Mouse (Mus musculus) mesoderm, embryonic 11.5 days (tissue): ENCODE results near the gene Ifna7.
"Not testable (repeated sequence)": the region's sequence is repeated elsewhere in the genome, so short reads cannot be mapped to it uniquely, and the experiment has no call there.

Source experiments
- DNase-seq: peaks from one replicate; pipeline ENCODE4 v3.0.0-alpha.2; 2012; ENCODE audit warnings: low read depth, low spot score

Gene Ifna7

GRCm38 (mm10) chr4:88815928-88816327, at the start of gene Ifna7:
Ifna7 (plus strand) TSS chr4:88816228.
- DNase-seq, result no peak

GRCm38 (mm10) chr4:88773534-88773933, 42.5 kb upstream of the Ifna7 start, which contains the start of gene Gm13290:
Gm13290 (plus strand) TSS chr4:88773834.
- DNase-seq, result not testable (repeated sequence)

GRCm38 (mm10) chr4:88776622-88777021, 39.4 kb upstream of the Ifna7 start, which contains the start of gene Gm13289:
Gm13289 (plus strand) TSS chr4:88776922.
- DNase-seq, result not testable (repeated sequence)

DNA sequence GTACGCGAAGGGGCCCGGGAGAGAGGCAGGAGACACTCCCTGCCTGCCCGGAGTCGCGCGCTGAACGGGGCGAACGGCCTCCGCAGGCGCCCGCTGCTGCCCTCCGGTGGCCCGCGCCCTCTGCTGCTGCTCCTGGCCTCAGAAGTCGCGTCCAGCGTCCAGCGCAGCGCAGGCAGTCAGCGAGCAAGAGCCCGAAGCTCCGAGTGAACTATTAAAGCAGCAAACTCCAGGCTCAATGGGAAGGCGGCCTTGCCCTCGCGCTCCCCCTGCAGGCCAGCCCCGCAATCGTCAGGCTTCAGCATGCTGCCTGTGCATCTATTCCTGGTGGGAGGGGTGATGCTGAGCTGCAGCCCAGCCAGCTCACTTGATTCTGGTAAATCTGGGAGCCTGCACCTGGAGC, 36.5 kb upstream of the Ifna7 start, which contains the start of gene Gm13272:
Gene Gm13272, plus strand, starts transcription at position 301 of the 400 bp plus-strand sequence.
- DNase-seq, result not testable (repeated sequence)

DNA sequence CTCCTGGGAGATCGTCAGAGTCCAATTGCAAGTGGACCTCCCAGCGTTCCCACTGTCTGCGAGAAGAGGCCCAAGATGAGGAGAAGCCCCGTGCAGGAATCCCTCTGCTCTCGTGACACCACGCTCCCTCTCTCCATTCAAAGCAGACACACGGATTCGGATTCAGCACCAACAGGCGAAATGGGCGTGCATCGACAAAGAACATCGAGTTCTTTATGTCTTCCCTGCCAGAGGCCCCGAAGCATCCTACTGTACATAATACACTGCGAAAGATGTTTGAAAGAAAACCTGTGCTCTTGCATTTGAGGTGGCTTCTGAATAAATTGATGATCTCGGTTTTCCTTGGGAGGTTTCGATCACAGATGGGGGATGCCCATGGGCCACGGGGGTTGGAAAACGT, 35.7 kb upstream of the Ifna7 start:
- DNase-seq, result not testable (repeated sequence)

GRCm38 (mm10) chr4:88781831-88782230, 34.2 kb upstream of the Ifna7 start, which contains the start of gene Ifnz:
Ifnz (plus strand) TSS chr4:88782131.
- DNase-seq, result not testable (repeated sequence)

GRCm38 (mm10) chr4:88782335-88782734, 33.7 kb upstream of the Ifna7 start:
- not testable (repeated sequence) for DNase-seq

GRCm38 (mm10) chr4:88785409-88785808, 30.6 kb upstream of the Ifna7 start, which contains the start of gene Gm13276:
Gm13276 (plus strand) TSS chr4:88785709.
- not testable (repeated sequence) for DNase-seq

GRCm38 (mm10) chr4:88788402-88788801, 27.6 kb upstream of the Ifna7 start, which contains the start of gene Gm13277:
Gm13277 (plus strand) TSS chr4:88788632.
- not testable (repeated sequence) for DNase-seq

GRCm38 (mm10) chr4:88791250-88791649, 24.8 kb upstream of the Ifna7 start, which contains the start of gene Gm13278:
Gm13278 (plus strand) TSS chr4:88791550.
- DNase-seq, result not testable (repeated sequence)

GRCm38 (mm10) chr4:88793936-88794675, 21.9 kb upstream of the Ifna7 start, which contains the start of gene Gm13275:
Gm13275 (plus strand) TSS chr4:88794487.
- DNase-seq, result not testable (repeated sequence)

- not testable (repeated sequence) for DNase-seq
Measured at GRCm38 (mm10) chr4:88797097-88797496, 18.9 kb upstream of the Ifna7 start, which contains the start of gene Gm13279. Gm13279 (plus strand) TSS chr4:88797397.

- not testable (repeated sequence) for DNase-seq
Measured at GRCm38 (mm10) chr4:88799365-88799764, 16.7 kb upstream of the Ifna7 start, which contains the start of gene Gm13285. Gm13285 (plus strand) TSS chr4:88799665.

GRCm38 (mm10) chr4:88802954-88803353, 13.1 kb upstream of the Ifna7 start, which contains the start of gene Gm13287:
Gm13287 (plus strand) TSS chr4:88803254.
- not testable (repeated sequence) for DNase-seq

DNA sequence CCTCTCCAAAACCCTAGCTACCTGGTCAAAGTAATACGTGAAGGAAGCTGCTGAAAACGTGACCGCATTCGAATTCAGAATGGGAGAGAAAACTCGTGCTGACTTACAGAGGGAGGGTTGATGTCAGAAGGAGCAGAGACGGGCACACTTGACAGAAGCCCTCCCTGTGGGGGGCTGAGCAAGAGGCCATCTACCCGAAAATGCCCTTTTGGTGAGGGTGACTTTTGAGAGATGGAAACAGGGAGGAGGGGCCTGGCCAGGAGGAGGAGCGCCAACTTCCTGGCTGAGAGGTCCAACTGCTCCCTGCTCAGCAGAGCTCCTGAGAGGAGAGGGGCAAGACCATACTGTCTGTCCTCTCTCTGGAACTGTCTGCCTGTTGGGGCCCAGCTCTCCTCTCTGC, 10.8 kb upstream of the Ifna7 start, which contains the start of gene Gm13288:
Gene Gm13288, plus strand, starts transcription at position 301 of the 400 bp plus-strand sequence.
- not testable (repeated sequence) for DNase-seq

DNA sequence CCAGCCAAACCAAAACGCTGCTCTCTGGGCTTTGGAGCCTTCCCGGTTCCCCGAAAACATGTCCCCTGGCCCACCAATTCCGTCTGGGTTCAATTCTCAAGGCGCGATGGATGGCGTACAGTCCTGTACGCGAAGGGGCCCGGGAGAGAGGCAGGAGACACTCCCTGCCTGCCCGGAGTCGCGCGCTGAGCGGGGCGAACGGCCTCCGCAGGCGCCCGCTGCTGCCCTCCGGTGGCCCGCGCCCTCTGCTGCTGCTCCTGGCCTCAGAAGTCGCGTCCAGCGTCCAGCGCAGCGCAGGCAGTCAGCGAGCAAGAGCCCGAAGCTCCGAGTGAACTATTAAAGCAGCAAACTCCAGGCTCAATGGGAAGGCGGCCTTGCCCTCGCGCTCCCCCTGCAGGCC, 10.3 kb upstream of the Ifna7 start:
- DNase-seq, result not testable (repeated sequence)

DNA sequence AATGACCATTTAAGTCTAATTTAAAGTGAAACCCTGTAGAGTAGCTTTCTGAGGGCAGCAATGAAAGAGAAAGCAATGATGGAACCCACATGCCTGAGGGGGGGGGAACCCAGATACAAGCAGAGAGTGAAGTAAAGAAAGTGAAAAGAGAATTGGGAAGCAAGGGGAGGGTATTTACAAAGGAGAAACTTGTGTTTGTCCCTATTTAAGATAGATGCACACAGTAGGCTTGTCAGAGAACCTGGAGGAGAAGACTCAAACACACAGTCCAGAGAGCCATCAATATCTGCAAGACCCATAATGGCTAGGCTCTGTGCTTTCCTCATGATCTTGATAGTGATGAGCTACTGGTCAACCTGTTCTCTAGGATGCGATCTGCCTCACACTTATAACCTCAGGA, 3.6 kb downstream of the Ifna7 start, which contains the start of gene Ifna11:
Gene Ifna11, plus strand, starts transcription at position 301 of the 400 bp plus-strand sequence.
- no peak for DNase-seq

DNA sequence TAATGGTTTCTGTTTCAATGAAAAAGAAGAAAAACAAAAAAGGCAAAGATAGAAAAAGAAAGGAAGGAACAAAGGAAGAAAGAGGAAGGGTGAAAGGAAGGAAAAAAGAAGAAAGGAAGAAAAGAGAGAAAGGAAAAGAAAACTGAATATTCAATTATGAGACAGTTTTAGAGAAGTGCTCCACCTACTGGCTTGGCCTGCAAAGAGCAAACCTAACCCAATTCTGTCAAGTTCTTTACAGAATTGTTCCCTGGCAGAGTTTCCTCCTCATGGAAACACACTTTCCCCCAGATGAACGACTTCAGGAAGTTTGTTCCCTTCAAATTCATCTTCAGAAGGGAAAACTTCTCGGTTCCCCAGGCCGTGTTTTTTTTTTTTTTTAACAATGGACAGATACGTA, 7.0 kb downstream of the Ifna7 start:
- DNase-seq, result peak; percentile 4

DNA sequence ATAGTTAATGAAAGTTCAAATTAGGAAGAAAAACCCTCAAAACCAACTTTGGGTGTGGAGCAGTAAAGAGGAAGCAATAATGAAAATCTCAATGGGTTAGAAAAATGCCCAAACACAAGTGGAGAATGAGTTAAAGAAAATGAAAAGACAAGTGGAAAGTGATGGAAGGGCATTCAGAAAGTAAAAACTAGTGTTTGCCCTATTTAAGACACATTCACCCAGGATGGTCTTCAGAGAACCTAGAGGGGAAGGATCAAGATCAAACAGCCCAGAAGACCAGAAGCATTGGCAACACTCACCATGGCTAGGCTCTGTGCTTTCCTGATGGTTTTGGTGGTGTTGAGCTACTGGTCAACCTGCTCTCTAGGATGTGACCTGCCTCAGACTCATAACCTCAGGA, 11.1 kb downstream of the Ifna7 start, which contains the start of gene Ifna6:
Gene Ifna6, plus strand, starts transcription at position 301 of the 400 bp plus-strand sequence.
- DNase-seq, result not testable (repeated sequence)

DNA sequence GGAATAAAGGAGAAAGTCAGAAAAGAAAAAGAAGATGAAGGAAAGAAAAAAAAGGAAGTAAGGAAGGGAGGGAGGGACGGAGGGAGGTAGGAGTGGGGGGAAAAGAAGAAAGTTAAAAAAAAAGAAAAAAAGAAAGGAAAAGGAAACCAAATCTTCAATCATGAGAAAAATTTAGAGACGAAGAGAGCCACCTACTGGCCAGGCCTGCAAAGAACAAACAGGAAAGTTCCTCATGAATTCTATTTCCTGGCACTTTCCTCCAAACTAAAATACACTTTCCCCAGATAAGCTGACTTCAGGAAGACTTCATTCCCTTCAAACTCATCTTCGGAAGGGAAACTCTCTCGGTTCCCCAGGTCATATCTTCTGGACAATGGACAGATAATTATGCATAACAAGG, 14.5 kb downstream of the Ifna7 start:
- DNase-seq, result peak; percentile 16

- DNase-seq, result not testable (repeated sequence)
Measured at GRCm38 (mm10) chr4:88835225-88835624, 19.2 kb downstream of the Ifna7 start, which contains the start of gene Ifna5. Ifna5 (plus strand) TSS chr4:88835525.

DNA sequence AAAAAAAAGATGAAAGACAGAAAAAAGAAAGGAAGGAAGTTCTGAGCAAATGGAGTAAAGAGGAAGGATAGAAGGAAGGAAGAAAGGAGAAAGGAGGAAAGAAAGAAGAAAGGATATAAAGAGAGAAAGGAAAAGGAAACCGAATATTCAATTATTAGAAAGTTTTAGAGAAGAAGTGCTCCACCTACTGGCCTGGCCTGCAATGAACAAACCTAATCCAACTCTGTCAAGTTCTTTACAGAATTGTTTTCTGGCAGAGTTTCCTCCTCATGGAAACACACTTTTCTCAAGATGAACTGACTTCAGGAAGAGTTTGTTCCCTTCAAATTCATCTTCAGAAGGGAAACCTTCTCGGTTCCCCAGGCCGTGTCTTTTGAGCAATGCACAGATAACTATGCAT, 22.8 kb downstream of the Ifna7 start:
- no peak for DNase-seq
